Mouse (Mus musculus) thymus, postnatal 0 days (tissue): ENCODE results near the gene Lamb1. TPM values are rescaled to one million over a fixed set of nuclear protein-coding genes. Genes with fewer than 3 reads are reported as not detected.

Source experiments
- DNase-seq: peaks from one replicate; pipeline ENCODE4 v3.0.0-alpha.2; 2015; ENCODE audit warnings: low spot score
- polyA plus RNA-seq: library from polyadenylated mRNA; unstranded; fragments of >200 nt; fragmentation: Nextera tagmentation; extraction: Ambion mirVana; gene quantifications from 2 replicates; pipeline ENCODE4 v1.2.1, GENCODE M21; 2015

The Lamb1 gene
- polyA plus RNA-seq, 1 experiment from 2014 or later = 13.6 TPM

GRCm38 (mm10) chr12:31283131-31283530 lies 18.1 kb downstream of the Lamb1 start:
- DNase-seq = no peak

DNA sequence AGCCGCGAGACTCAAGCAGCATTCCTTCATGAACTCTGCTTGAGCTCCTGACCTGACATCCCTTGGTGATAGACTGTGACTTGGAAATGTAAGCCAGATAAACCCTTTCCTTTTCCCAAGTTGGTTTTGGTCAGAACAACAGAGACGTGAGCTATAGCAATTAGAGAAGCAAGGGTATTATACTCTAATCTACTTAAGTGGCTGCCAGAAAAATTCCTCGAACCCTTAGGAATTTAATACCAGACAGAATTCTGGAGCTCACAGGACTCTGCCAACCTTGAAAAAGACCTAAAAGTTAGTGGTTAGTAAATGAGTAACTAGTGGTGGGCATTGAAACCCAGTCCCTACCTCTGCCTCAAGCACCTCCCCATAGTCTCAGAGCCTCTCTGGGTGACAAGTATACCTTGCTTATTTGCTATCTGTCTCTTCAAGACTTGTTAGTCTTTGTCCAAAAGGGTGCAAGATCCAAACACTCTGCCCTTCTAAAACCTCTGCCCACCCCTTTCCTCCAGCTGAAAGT lies 18.6 kb downstream of the Lamb1 start:
- DNase-seq = no peak

GRCm38 (mm10) chr12:31289046-31289445 lies 24.0 kb downstream of the Lamb1 start:
- no peak for DNase-seq

- DNase-seq = no peak
Observed at GRCm38 (mm10) chr12:31290951-31291350, 25.9 kb downstream of the Lamb1 start.

GRCm38 (mm10) chr12:31293361-31294142 lies 28.5 kb downstream of the Lamb1 start:
- DNase-seq = no peak

DNA sequence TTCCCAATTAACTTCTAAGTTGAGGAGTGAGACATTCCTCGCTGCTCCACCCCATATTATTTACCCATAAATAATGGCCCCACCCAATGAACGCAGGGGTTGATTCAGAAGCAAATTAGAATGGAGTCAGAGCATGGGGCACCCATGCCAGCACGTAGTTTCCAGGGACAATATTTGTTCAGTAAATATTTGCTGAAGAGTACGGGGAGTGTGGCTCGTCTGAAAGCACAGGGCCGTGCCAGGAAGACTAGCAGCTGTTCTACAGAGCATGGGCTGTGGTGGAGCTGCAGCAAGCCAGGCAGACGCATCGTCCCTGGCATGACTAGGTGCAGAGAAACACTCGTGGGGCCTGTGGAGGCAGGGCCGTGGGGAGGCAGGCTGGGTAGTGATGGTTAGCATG lies 29.5 kb downstream of the Lamb1 start:
- no peak for DNase-seq

- no peak for DNase-seq
Observed at GRCm38 (mm10) chr12:31294996-31295395, 30.0 kb downstream of the Lamb1 start.

DNA sequence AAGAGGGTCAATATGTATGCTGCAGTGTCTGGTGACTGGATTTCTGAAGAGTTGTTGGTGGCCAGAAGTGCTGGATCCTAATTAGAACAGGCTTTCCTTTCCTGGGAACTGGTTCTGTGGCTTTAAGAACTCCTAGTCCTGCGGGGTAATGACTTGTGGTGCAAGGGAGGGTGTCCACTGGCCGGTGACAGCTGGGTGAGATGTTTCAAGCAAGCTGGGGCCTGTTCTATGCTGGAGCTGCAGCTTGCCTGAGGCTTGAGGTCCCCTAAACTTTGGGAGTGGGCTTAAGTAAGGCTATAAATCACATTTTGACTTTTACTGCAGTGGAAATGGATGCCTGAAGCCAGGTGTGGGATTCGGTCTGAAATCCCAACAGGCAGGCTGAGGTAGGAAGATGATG lies 30.5 kb downstream of the Lamb1 start:
- no peak for DNase-seq

DNA sequence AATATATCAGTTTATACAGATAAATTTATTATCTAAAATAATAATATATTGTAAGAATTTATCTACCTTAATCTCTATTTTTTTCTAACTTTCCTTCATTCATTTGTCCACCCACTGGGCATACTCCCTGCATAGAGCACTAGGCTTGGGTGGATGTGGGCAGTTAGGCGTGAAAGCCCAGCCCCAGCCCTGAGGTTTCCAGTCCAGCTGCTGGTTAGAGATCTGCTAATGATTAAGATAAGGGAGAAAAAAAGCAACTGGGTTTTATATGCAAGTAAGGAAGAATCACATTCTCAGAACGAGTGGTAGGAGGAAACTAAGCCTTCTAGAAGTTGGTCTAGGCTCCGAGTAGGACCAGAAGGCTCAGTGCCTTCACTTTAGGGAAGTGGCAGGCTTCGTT lies 31.1 kb downstream of the Lamb1 start:
- no peak for DNase-seq

DNA sequence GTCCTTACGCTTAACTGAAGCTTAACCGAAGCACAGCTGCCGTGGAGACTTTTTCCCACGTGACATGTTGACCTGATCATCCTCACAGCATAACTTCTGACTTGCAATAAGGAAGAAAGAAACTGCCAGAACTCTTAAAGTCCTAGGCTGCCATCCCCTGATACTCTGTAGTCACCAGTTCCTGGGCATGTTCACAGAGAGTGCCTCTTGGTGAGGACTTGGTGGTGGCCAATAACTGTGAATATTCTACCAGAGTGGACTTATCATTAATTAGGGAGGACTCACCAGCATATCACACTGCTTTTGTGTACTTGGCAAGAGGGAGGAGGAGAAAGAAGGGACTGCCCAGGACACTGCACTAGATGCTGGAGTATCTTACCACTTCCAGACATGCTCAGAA lies 33.1 kb downstream of the Lamb1 start:
- no peak for DNase-seq

DNA sequence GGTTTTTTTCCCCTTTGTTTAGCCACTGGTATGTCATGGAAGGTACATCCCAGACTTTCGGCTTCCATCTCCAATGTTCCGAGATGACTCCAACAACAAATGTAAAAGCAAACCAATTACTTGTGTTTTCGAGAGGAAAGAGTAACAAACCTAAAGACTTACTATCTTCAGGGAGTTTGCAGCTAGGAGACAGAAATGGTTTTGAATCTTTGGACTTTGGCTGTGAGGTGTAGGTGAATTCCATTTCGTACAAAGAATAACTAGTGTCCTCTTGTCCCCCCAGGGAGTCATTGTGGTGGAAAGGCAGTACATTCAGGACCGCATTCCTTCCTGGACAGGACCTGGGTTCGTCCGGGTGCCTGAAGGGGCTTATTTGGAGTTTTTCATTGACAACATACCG lies 33.5 kb downstream of the Lamb1 start:
- no peak for DNase-seq

DNA sequence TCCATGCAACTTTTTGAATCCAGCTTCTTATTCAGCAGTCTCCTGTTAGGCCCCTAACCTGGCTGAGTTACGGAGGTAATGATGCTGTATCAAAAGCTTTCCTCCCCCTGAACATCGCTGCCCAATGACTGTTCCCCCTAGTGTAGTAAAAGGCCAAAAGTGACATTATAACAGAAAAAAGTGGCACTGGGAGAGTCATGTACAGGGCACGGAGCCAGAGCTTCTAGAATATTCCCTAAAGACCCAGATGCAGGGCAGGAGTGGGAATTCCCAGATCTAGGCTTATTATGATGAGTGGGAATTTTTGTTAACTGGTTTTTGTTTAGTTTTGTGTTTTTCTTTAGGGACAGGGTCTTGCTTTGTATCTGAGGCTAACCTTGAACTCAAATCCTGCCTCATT lies 34.1 kb downstream of the Lamb1 start:
- DNase-seq = no peak

DNA sequence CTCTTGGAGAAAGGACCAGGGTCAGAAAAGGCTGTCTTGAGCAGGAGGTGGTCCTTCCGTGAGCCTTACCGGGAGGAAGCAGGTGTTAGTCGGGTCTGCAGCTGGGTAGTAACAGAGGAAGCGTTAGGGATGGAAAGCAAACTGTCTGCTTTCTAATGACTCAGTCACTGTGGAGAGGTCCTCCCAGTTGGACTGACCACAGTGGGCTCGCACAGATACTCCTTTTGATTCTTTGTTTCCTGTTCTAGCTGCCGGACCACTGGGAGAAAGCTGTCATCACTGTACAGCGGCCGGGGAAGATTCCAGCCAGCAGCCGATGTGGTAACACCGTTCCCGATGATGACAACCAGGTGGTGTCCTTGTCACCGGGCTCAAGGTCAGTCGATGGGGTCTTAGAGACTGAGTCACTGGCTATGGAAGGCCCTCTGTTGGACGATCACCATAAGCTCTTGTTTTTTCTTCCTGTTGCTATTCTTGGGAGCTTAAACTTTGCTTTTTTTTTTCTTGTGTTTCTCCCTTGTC lies 34.7 kb downstream of the Lamb1 start:
- no peak for DNase-seq

DNA sequence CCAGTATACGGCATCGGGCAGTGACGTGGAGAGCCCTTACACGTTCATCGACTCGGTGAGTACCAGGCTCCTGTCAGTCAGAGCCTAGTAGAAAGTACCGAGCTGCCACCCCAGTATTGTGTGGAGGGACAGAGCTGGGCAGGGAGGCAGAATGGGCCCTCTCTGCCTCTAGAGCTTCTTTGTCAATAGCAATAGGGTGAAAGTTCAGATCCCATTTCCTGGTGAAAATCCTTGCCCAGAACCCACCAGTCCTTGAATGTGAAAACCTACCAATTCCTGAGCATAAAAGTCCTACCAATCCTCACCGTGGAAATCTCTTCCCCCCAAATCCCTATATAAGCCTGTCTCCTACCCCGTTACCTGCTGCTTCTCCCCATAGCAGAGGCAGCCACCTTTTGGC lies 35.2 kb downstream of the Lamb1 start:
- DNase-seq = no peak

DNA sequence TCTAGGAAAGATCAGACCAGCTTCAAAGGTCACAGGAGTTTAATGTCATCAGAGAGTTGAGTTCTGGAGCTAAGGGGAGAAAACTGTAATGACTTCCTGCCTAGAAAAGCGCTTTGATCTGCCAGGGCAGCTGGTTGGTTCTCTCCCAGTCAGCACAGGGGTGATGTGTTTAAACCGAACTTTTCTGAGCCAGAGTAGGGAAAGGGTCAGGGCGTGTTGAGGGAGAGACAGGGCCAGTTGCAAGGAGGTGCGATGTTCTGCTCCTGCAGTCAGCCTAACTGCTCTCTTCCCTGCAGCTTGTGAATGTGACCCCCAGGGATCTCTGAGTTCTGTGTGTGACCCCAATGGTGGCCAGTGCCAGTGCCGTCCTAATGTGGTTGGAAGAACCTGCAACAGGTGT lies 37.2 kb downstream of the Lamb1 start:
- DNase-seq = no peak

DNA sequence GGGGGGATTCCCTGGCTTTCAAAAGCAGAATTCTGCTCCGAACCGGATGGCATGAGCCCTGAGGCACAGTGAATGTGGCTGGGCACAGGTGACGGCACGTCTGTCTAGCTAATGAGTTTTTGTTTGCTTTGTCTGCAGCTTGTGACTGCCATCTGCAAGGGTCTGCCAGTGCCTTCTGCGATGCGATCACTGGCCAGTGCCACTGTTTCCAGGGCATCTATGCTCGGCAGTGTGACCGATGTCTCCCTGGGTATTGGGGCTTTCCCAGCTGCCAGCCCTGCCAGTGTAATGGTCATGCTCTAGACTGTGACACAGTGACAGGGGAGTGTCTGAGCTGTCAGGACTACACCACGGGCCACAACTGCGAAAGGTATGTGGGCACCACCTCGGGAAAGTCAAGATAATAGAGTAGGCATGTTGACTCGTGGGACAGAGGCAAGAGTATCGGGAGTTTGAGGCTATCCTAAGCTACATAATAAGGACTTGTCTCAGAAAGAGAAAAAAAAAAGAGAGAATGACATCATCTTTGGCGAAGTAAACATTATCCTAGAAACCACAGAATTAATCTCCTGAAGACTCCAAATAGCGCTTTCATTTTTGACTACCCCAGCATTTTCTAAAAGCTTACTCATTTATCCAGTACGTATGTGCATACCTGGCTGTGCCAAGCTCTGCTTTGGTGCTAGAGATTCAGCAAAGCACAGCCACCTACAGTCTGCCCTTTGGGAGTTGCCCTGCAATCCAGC lies 37.9 kb downstream of the Lamb1 start:
- DNase-seq = no peak

DNA sequence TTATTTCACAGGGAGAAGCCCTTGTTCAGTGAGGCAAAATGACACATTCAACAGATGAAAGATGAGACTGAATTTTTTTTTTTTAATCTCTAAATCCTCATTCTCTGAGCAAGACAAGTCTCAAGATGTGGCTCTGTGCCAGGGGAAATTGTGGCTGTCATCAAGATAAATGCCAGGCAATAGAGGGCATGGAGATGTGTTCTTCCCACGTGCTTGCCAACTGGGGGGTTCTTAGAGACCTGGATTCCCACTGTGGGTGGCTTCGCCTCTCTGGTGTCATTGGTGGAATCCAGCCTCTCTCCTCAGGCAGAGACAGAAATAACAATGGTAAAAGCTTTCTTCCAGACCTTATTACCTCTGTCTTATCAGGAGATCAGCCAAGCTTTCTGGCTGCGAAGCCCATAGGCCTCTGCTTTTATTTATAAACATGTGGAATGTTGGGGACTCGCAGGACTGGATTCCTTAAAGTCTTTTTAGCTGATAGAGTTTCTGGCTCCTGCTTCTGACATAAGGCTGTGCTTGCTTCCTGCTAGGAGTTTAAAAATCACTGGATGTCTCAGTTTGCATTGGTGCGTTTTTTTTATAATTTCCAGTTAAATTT lies 41.1 kb downstream of the Lamb1 start:
- no peak for DNase-seq

DNA sequence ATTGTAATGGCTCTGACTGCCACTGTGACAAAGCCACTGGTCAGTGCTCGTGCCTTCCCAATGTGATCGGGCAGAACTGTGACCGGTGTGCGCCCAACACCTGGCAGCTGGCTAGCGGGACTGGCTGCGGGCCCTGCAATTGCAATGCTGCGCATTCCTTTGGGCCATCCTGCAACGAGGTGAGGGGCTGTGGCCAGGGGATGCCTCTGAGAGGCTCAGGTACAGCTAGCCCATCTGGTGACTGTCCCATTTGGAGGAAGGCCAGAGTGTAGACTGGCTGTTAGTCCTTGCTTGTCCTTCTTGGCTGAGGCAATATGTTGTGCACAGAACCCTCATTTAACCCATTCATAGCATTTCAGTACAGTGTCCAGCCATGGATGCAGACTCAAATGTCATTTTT lies 42.0 kb downstream of the Lamb1 start:
- no peak for DNase-seq

GRCm38 (mm10) chr12:31307756-31308155 lies 42.7 kb downstream of the Lamb1 start:
- DNase-seq = no peak

- DNase-seq = no peak
Observed at GRCm38 (mm10) chr12:31310687-31311086, 45.7 kb downstream of the Lamb1 start.

DNA sequence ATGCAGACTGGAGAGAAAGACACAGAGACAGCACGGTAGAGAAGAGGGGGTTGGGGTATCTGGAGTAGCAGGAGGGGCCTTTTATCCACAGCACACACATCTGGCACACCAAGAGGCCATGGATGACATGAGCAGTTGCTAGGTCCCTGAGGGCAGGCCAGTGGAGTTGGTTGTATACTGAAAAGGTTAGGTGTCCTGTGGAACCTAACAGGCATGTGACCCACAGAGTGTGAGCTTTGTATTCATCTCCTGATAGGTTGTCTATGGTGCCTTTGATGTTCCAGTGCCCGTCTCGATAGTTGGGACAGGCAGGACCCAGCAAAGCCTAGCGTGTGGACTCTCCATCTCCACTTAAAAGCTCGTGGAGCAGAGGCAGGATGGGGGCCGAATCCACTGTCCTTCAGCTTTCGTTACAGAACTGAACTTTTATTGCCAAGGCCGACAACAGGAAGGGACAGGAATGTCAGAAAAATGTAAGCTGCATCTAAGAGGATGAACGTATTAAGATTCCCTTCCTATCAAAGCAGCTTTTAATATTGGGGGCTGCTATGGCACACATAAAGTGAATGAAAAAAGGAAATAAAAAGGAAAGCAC lies 46.7 kb downstream of the Lamb1 start:
- DNase-seq = no peak

- DNase-seq = no peak
Observed at GRCm38 (mm10) chr12:31312281-31312680, 47.2 kb downstream of the Lamb1 start.
